Mouse (Mus musculus): ENCODE results near the gene Pi4kb. TPM values are rescaled to one million over a fixed set of nuclear protein-coding genes. Genes with fewer than 3 reads are reported as not detected.
"Not testable (repeated sequence)": the region's sequence is repeated elsewhere in the genome, so short reads cannot be mapped to it uniquely, and the experiment has no call there.

Gene Pi4kb
- polyA plus RNA-seq (2015; fragmentation: Nextera tagmentation; extraction: Ambion mirVana) = 22.5 and 23.8 TPM in 2 replicates

DNA sequence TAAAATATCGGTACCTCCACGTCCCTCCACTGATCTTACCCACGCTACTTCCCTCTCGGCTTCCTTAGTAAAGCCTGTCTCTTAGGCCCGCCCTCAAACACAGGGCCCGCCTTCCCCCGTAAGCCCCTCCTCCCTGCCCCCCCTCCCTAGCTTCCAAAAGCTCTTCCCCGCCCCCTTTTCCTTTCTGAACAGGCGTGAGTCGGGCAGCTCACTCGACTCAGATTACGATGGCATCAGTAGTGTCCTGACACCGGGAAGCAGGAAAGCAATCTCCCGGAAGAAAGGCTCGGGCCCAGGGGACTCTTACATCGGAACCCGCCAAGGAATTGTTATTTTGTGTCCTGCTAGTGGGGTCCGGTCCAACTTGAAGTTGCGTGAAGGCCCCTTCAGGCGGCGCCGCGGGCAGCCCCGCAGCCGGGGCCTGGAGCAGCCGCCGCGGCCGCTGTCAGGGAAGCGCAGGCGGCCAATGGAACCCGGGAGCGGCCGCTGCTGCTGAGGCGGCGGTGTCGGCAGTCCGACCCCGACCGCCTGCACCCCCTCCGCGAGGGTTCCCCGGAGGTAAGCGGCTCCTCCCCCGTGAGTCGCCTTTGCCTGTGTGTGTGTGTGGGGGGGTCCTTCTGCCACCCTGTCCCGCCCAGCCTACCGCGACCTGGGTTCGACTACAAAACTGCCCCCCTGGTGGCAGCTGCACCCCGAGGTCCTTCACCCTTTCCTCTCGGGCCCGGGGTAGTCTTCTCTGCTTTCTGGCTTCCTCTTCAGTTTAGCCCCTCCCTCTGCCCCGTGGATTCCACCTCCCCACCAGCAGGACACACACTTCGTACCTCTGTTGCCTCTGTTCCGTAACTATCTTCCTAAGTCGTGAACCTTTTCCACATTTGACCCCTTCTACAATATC, at the start of gene Pi4kb:
Gene Pi4kb (plus strand): TSS at position 204 of the 895 bp plus-strand sequence.
- peak within 1 kb of the TSS; percentile 95 for H3K4me3 ChIP-seq (replicated peaks)
- H3K9ac ChIP-seq (replicated peaks) = peak within 1 kb of the TSS; percentile 99
- H3K27ac ChIP-seq (replicated peaks) = peak within 1 kb of the TSS; percentile 94
- under 1% methylated on average over 49 of the region's 57 CpGs for WGBS
- no peaks in the 10 kb centered on the region for H3K27me3 ChIP-seq (replicated peaks)
- H3K9me3 ChIP-seq (replicated peaks) = no peaks in the 10 kb centered on the region
- peak; percentile 96 for ATAC-seq (ENCODE audit: low FRiP score)
- H3K36me3 ChIP-seq = no peaks in the 10 kb centered on the region; the same call in 1 of the 2 replicates
- H3K4me2 ChIP-seq = peak within 1 kb of the TSS; percentile 76
- peaks cover 32% of the 10 kb centered on the region for H3K4me1 ChIP-seq

- not testable (repeated sequence) for H3K27ac ChIP-seq (replicated peaks); H3K9ac ChIP-seq (replicated peaks); H3K4me3 ChIP-seq (replicated peaks); H3K27me3 ChIP-seq (replicated peaks); H3K4me1 ChIP-seq; H3K4me2 ChIP-seq; H3K36me3 ChIP-seq; H3K9me3 ChIP-seq (replicated peaks); ATAC-seq (ENCODE audit: low FRiP score)
- 50% methylated on average over 4 of the region's 4 CpGs for WGBS
These were observed 48.2 kb upstream of the Pi4kb start for GRCm38 (mm10) chr3:94926301-94926736.

DNA sequence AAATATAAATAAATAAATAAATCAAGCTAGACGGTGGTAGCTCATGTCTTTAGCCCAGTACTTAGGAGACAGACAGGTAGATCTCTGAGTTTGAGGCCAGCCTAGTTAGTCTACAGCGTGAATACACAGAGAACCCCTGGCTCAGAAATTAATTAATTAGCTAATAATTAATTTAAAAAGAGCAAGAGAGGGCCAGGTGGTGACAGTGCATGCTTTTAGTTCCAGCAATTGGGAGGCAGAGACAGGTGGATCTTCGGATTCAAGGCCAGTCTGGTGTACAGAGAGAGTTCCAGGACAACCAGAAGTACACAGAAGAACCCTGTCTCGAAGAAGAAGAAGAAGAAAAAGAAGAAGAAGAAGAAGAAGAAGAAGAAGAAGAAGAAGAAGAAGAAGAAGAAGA, 45.6 kb upstream of the Pi4kb start:
- not testable (repeated sequence) for ATAC-seq (ENCODE audit: low FRiP score); H3K36me3 ChIP-seq; H3K4me2 ChIP-seq; H3K9ac ChIP-seq (replicated peaks); H3K4me3 ChIP-seq (replicated peaks); H3K27me3 ChIP-seq (replicated peaks); H3K27ac ChIP-seq (replicated peaks); H3K9me3 ChIP-seq (replicated peaks)
- H3K4me1 ChIP-seq = peaks cover 11% of the 10 kb centered on the region; the same call in 1 of the 2 replicates
- 89% methylated on average over 4 of the region's 4 CpGs for WGBS

DNA sequence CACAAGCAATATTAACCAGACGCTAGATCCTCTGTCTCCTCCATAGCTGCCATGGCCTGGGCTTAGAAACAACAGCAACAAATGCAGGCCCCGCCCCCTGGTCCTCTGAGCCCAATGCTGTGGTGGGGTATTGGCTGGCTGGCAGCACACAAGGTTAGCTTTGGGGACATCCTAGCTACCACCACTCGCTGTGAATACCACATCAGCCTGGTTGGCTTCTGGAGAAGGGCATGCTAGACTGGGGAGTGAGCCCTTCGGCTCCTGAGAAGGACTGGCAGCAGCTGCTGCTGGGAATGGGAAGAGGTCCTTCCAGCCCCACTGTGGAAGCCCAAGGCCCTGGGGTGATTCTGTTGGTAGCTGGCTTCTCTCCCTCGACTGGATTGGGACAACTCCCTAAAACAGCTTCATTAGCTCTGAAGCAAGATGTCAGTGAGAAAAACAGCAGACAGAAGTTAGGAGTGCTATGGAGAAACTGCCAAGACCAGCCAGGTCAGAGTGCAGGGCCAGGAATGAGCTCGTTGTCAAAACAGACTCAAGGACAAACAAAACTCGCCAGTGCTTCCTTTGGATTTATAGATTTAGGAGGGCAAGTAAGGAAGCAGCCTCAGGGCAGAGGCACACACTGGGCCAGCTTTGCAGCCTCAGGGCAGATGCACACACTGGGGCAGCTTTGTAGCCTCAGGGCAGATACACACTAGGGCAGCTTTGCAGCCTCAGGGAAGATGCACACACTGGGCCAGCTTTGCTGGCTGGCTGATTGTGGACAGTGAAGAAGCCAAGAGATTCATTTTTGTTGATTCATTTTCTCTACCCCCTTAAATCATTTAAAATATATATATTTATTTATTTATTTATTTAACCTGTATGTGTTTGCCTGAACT, 43.9 kb upstream of the Pi4kb start:
- not testable (repeated sequence) for H3K9me3 ChIP-seq (replicated peaks); H3K27me3 ChIP-seq (replicated peaks); H3K27ac ChIP-seq (replicated peaks); H3K9ac ChIP-seq (replicated peaks); H3K36me3 ChIP-seq; H3K4me2 ChIP-seq; ATAC-seq (ENCODE audit: low FRiP score); H3K4me3 ChIP-seq (replicated peaks)
- H3K4me1 ChIP-seq = peaks cover 11% of the 10 kb centered on the region; the same call in 1 of the 2 replicates
- 48% methylated on average over 7 of the region's 7 CpGs for WGBS

GRCm38 (mm10) chr3:94931427-94932082, 43.0 kb upstream of the Pi4kb start:
- not testable (repeated sequence) for ATAC-seq (ENCODE audit: low FRiP score); H3K27me3 ChIP-seq (replicated peaks); H3K36me3 ChIP-seq; H3K9me3 ChIP-seq (replicated peaks); H3K27ac ChIP-seq (replicated peaks); H3K4me2 ChIP-seq; H3K4me3 ChIP-seq (replicated peaks); H3K9ac ChIP-seq (replicated peaks)
- H3K4me1 ChIP-seq = peaks cover 11% of the 10 kb centered on the region; the same call in 1 of the 2 replicates
- 89% methylated on average over 10 of the region's 10 CpGs for WGBS

DNA sequence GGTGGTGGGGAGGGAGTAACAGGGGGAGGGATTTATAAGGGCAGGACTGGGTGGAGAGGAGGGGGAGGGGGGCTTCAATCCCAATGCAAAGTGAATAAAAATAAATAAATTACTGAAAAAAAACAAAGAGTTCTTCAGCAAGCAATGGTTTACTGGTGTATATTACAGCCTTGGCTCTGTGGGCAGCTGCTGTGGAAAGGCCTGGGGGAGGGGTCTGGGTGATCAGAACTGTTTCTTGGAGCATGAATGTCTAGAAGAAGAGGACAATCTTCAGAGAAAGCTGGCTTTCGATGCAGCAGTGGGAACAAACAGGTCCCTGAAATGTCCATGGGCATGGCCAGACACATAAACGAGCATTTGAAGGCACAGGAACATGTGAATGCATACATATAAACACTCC, 42.3 kb upstream of the Pi4kb start:
- H3K9ac ChIP-seq (replicated peaks); H3K9me3 ChIP-seq (replicated peaks); H3K4me3 ChIP-seq (replicated peaks); H3K27me3 ChIP-seq (replicated peaks); H3K36me3 ChIP-seq; ATAC-seq (ENCODE audit: low FRiP score): not testable (repeated sequence)
- WGBS = 61% methylated on average over 2 of the region's 2 CpGs
- Histone ChIP-seq H3K27ac (replicated peaks) (peak overlapping the region; percentile 45), H3K4me1 (peaks cover 11% of the 10 kb centered on the region; the same call in 1 of the 2 replicates), H3K4me2 (peak overlapping the region; percentile 54)

DNA sequence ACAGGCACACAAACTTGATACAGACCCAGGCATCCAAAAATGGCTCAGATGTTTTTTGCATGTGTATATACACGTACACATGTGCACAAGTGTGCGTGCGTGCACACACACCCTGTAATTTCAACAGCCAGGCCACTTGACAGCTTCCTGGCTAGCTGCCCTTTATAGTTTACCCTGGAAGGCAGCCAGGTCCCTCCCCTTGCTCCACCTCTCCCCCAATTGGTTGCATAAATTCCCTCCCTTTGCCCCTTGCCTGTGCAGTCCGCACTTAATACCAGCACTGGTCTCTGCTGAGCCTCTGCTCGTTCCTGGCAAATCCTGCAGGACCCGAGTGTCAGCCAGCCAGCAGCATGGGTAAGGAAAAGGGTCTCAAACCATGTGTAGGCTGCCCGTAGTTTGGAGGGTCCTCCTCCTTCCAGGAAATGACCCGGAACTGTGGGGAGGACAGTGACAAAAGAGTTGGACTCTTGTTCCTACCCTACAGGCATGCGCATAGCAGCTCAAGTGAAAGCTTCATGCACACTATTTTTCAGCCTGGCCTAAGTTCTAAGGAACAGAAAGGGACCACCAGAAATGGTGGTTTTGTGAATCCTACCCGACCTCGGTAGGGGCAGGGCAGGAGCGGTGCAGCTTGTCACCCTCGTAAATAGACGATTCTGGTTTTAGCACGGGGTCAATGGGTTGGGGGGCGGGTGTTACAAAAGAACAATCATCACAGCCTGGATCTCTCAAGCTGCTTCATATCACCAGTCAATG, 41.5 kb upstream of the Pi4kb start, which contains the start of gene Selenbp1:
Gene Selenbp1 (plus strand): TSS at position 248 of the 756 bp plus-strand sequence.
- Histone ChIP-seq H3K27ac (replicated peaks) (peak within 1 kb of the TSS; percentile 76), H3K4me1 (peaks cover 11% of the 10 kb centered on the region; the same call in 1 of the 2 replicates), H3K4me2 (peak within 1 kb of the TSS; percentile 54), H3K27me3 (replicated peaks) (no peaks in the 10 kb centered on the region), H3K9me3 (replicated peaks) (no peaks in the 10 kb centered on the region), H3K36me3 (no peaks in the 10 kb centered on the region), H3K9ac (replicated peaks) (peak within 1 kb of the TSS; percentile 26; the same call in 1 of the 2 replicates), H3K4me3 (replicated peaks) (peak within 1 kb of the TSS; percentile 34)
- peak; percentile 71 for ATAC-seq (ENCODE audit: low FRiP score)
- WGBS = 11% methylated on average over 16 of the region's 16 CpGs

DNA sequence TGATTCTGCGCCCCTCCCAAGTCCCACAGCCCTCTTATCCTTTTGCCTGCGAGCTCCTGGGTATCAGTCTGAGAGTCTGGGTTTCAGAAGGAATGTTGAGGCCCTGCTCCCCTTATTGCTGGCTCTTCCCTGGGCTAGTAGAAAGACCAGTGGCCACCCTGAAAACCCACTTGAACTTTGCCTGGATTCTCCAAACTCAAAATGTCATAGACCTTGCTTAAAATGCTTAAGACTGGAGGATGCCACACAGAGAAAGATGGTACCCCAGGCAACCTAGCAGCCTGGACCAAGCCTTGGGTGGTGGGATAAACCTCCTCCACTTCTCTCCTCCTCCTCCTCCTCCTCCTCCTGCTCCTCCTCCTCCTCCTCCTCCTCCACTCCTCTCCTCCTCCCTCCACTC, 40.9 kb upstream of the Pi4kb start:
- H3K9ac ChIP-seq (replicated peaks); H3K36me3 ChIP-seq; H3K27ac ChIP-seq (replicated peaks); ATAC-seq (ENCODE audit: low FRiP score); H3K9me3 ChIP-seq (replicated peaks); H3K27me3 ChIP-seq (replicated peaks); H3K4me3 ChIP-seq (replicated peaks): not testable (repeated sequence)
- Histone ChIP-seq H3K4me2 (peak overlapping the region; percentile 54; the same call in 1 of the 2 replicates), H3K4me1 (peaks cover 11% of the 10 kb centered on the region; the same call in 1 of the 2 replicates)
- no CpG with 5 or more reads among the region's 2 CpGs for WGBS

DNA sequence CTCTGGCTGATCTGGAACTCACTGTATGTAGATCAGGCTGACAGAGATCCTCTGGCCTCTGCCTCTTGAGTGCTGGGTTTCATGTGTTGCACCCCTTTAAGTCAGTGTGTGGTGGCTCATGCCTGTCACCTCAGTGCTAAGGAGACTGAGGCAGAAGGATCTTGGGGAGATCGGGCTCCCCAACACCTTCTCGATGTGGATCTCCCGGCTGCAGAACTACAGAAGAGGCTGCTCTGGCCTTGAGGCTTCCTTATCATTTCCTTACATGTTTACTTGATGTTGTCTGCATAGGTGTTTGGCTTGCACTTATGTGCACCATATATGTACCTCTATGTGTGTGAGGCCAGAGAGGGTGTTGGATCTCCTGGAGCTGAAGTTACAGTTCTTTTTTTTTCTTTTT, 40.0 kb upstream of the Pi4kb start:
- H3K4me2 ChIP-seq; H3K9ac ChIP-seq (replicated peaks); H3K36me3 ChIP-seq; H3K27ac ChIP-seq (replicated peaks); H3K9me3 ChIP-seq (replicated peaks); H3K4me3 ChIP-seq (replicated peaks); ATAC-seq (ENCODE audit: low FRiP score); H3K27me3 ChIP-seq (replicated peaks): not testable (repeated sequence)
- H3K4me1 ChIP-seq = peaks cover 11% of the 10 kb centered on the region; the same call in 1 of the 2 replicates
- WGBS = 98% methylated on average over 3 of the region's 3 CpGs

GRCm38 (mm10) chr3:94935332-94935731, 39.2 kb upstream of the Pi4kb start:
- not testable (repeated sequence) for H3K4me3 ChIP-seq (replicated peaks); H3K27me3 ChIP-seq (replicated peaks); H3K27ac ChIP-seq (replicated peaks); ATAC-seq (ENCODE audit: low FRiP score); H3K4me2 ChIP-seq; H3K9me3 ChIP-seq (replicated peaks); H3K9ac ChIP-seq (replicated peaks); H3K36me3 ChIP-seq
- peaks cover 11% of the 10 kb centered on the region; the same call in 1 of the 2 replicates for H3K4me1 ChIP-seq
- 83% methylated on average over 3 of the region's 3 CpGs for WGBS

All from neural tube, embryonic 15.5 days (tissue).